Mouse (Mus musculus): ENCODE results near the gene Dnmt3l. TPM values are rescaled to one million over a fixed set of nuclear protein-coding genes. Genes with fewer than 3 reads are reported as not detected.

Dnmt3l gene
- polyA plus RNA-seq, 1 experiment: not detected

- no peak for TF ChIP-seq FLI1 (IDR thresholded peaks at IDR 0.05; ENCODE audit: low read length)
- no peak for TF ChIP-seq GATA1 (IDR thresholded peaks at IDR 0.05; ENCODE audit: borderline replicate concordance, low read length)
Measured at GRCm38 (mm10) chr10:78054633-78055565, 13.2 kb downstream of the Dnmt3l start.

GRCm38 (mm10) chr10:78057056-78057455, 15.3 kb downstream of the Dnmt3l start:
- Histone ChIP-seq H3K9me3 (peaks cover 2% of the 10 kb centered on the region; the same call in 1 of the 2 replicates), H3K4me1 (peaks cover 12% of the 10 kb centered on the region; the same call in 1 of the 2 replicates), H3K4me3 (replicated peaks) (no peak overlapping the region), H3K36me3 (replicated peaks; ENCODE audit: low read length) (no peaks in the 10 kb centered on the region), H3K27me3 (replicated peaks) (peaks cover 72% of the 10 kb centered on the region)
- TF ChIP-seq GATA1 (IDR thresholded peaks at IDR 0.05; ENCODE audit: borderline replicate concordance, low read length) (no peak), FLI1 (IDR thresholded peaks at IDR 0.05; ENCODE audit: low read length) (no peak)

More at GRCm38 (mm10) chr10:78054633-78055565, 13.2 kb downstream of the Dnmt3l start:
- peaks cover 77% of the 10 kb centered on the region for H3K27me3 ChIP-seq (replicated peaks)
- H3K4me1 ChIP-seq: peaks cover 12% of the 10 kb centered on the region; the same call in 1 of the 2 replicates
- H3K9me3 ChIP-seq: peaks cover 2% of the 10 kb centered on the region; the same call in 1 of the 2 replicates
- H3K4me3 ChIP-seq (replicated peaks): no peak overlapping the region
- no peaks in the 10 kb centered on the region for H3K36me3 ChIP-seq (replicated peaks; ENCODE audit: low read length)

GRCm38 (mm10) chr10:78063122-78063521, 21.4 kb downstream of the Dnmt3l start:
- TF ChIP-seq FLI1 (IDR thresholded peaks at IDR 0.05; ENCODE audit: low read length) (no peak), GATA1 (IDR thresholded peaks at IDR 0.05; ENCODE audit: borderline replicate concordance, low read length) (no peak)
- Histone ChIP-seq H3K4me3 (replicated peaks) (no peak overlapping the region), H3K36me3 (replicated peaks; ENCODE audit: low read length) (no peaks in the 10 kb centered on the region), H3K27me3 (replicated peaks) (peaks cover 64% of the 10 kb centered on the region), H3K9me3 (peaks cover 2% of the 10 kb centered on the region; the same call in 1 of the 2 replicates), H3K4me1 (peaks cover 5% of the 10 kb centered on the region)

- Histone ChIP-seq H3K9me3 (no peaks in the 10 kb centered on the region), H3K36me3 (replicated peaks; ENCODE audit: low read length) (no peaks in the 10 kb centered on the region), H3K4me1 (peaks cover 22% of the 10 kb centered on the region), H3K4me3 (replicated peaks) (no peak overlapping the region), H3K27me3 (replicated peaks) (peaks cover 79% of the 10 kb centered on the region)
- no peak for TF ChIP-seq FLI1 (IDR thresholded peaks at IDR 0.05; ENCODE audit: low read length)
- no peak for TF ChIP-seq GATA1 (IDR thresholded peaks at IDR 0.05; ENCODE audit: borderline replicate concordance, low read length)
Measured at GRCm38 (mm10) chr10:78067226-78067625, 25.5 kb downstream of the Dnmt3l start.

- Histone ChIP-seq H3K4me3 (replicated peaks) (peak overlapping the region; percentile 91), H3K27me3 (replicated peaks) (peaks cover 79% of the 10 kb centered on the region)
- TF ChIP-seq FLI1 (IDR thresholded peaks at IDR 0.05; ENCODE audit: low read length) (no peak), GATA1 (IDR thresholded peaks at IDR 0.05; ENCODE audit: borderline replicate concordance, low read length) (no peak)
Measured at GRCm38 (mm10) chr10:78068541-78068940, 26.8 kb downstream of the Dnmt3l start.

GRCm38 (mm10) chr10:78069101-78070011, 27.6 kb downstream of the Dnmt3l start, which contains the start of gene Icosl:
TSS of gene Icosl (plus strand) at chr10:78069302.
- peak within 1 kb of the TSS; percentile 91 for H3K4me3 ChIP-seq (replicated peaks)
- no peak for TF ChIP-seq GATA1 (IDR thresholded peaks at IDR 0.05; ENCODE audit: borderline replicate concordance, low read length)
- no peak for TF ChIP-seq FLI1 (IDR thresholded peaks at IDR 0.05; ENCODE audit: low read length)
- no peaks in the 10 kb centered on the region for H3K9me3 ChIP-seq
- H3K36me3 ChIP-seq (replicated peaks; ENCODE audit: low read length): no peaks in the 10 kb centered on the region
- peaks cover 31% of the 10 kb centered on the region for H3K4me1 ChIP-seq
- H3K27me3 ChIP-seq (replicated peaks): peaks cover 79% of the 10 kb centered on the region

More at GRCm38 (mm10) chr10:78068541-78068940, 26.8 kb downstream of the Dnmt3l start:
- Histone ChIP-seq H3K4me1 (peaks cover 23% of the 10 kb centered on the region), H3K36me3 (replicated peaks; ENCODE audit: low read length) (no peaks in the 10 kb centered on the region), H3K9me3 (no peaks in the 10 kb centered on the region)

GRCm38 (mm10) chr10:78074151-78074550, 32.4 kb downstream of the Dnmt3l start:
- no peaks in the 10 kb centered on the region for H3K36me3 ChIP-seq (replicated peaks; ENCODE audit: low read length)
- H3K27me3 ChIP-seq (replicated peaks): peaks cover 94% of the 10 kb centered on the region
- peaks cover 38% of the 10 kb centered on the region for H3K4me1 ChIP-seq
- H3K9me3 ChIP-seq: peaks cover 18% of the 10 kb centered on the region
- no peak overlapping the region for H3K4me3 ChIP-seq (replicated peaks)
- TF ChIP-seq FLI1 (IDR thresholded peaks at IDR 0.05; ENCODE audit: low read length) (no peak), GATA1 (IDR thresholded peaks at IDR 0.05; ENCODE audit: borderline replicate concordance, low read length) (no peak)

GRCm38 (mm10) chr10:78074977-78075376, 33.2 kb downstream of the Dnmt3l start:
- H3K4me3 ChIP-seq (replicated peaks): peak overlapping the region; percentile 79
- H3K9me3 ChIP-seq: peaks cover 18% of the 10 kb centered on the region
- no peaks in the 10 kb centered on the region for H3K36me3 ChIP-seq (replicated peaks; ENCODE audit: low read length)
- TF ChIP-seq FLI1 (IDR thresholded peaks at IDR 0.05; ENCODE audit: low read length): no peak
- no peak for TF ChIP-seq GATA1 (IDR thresholded peaks at IDR 0.05; ENCODE audit: borderline replicate concordance, low read length)
- H3K4me1 ChIP-seq: peaks cover 30% of the 10 kb centered on the region
- peaks cover 94% of the 10 kb centered on the region for H3K27me3 ChIP-seq (replicated peaks)

GRCm38 (mm10) chr10:78077862-78078261, 36.1 kb downstream of the Dnmt3l start:
- no peaks in the 10 kb centered on the region for H3K36me3 ChIP-seq (replicated peaks; ENCODE audit: low read length)
- TF ChIP-seq GATA1 (IDR thresholded peaks at IDR 0.05; ENCODE audit: borderline replicate concordance, low read length): no peak
- no peak for TF ChIP-seq FLI1 (IDR thresholded peaks at IDR 0.05; ENCODE audit: low read length)
- no peak overlapping the region for H3K4me3 ChIP-seq (replicated peaks)
- H3K4me1 ChIP-seq: peaks cover 28% of the 10 kb centered on the region
- H3K9me3 ChIP-seq: peaks cover 18% of the 10 kb centered on the region
- H3K27me3 ChIP-seq (replicated peaks): peaks cover 90% of the 10 kb centered on the region

Data from megakaryocyte, embryonic 14.5 days (primary cell).